Mouse (Mus musculus): ENCODE measurements around the gene Arap2.
"Not testable (repeated sequence)": the region's sequence is repeated elsewhere in the genome, so short reads cannot be mapped to it uniquely, and the experiment has no call there.

Arap2 gene

GRCm38 (mm10) chr5:62739451-62740415, 26.2 kb downstream of the Arap2 start:
- no peak for DNase-seq

DNA sequence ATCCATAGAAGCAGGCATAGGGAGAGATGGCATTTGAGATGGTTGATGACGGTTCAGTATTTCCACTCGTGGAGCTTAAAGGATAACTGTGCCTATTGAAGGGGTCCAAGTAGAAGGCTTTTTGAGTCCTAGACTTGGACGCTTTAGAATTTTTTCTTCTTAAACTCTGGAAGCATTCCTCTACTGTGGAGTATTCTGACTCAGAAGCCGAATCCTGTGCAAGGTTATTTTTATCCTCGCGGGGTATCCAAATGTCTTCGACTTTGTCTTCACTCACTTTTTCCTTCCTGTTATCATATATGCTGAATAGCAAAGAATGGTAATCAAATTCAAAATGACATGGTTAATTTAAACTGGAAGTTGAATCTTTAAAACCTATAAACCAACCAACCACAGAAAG, 35.4 kb downstream of the Arap2 start:
- not testable (repeated sequence) for DNase-seq

DNA sequence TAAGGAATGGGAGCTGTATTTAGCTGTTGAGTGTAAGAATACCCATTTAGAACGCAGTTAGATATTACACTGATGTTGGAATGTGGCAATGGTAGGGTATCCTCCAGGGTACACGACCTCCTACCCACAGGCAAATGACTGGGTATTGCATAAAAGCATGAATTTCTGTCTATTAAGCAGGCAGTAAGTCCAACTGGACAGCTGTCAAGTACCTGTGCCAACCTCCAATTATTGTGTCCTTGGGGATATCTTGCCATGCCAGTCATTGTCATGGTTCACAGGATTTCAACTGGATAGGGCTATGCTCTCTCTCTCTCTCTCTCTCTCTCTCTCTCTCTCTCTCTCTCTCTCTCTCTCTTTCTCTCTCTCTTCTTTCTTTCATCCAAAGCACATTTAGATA, 40.4 kb downstream of the Arap2 start:
- DNase-seq, result no peak

GRCm38 (mm10) chr5:62723261-62724105, 42.5 kb downstream of the Arap2 start:
- no peak for DNase-seq

GRCm38 (mm10) chr5:62716468-62716867, 49.5 kb downstream of the Arap2 start:
- no peak for DNase-seq

GRCm38 (mm10) chr5:62715977-62716376, 50.0 kb downstream of the Arap2 start:
- DNase-seq, result no peak

DNA sequence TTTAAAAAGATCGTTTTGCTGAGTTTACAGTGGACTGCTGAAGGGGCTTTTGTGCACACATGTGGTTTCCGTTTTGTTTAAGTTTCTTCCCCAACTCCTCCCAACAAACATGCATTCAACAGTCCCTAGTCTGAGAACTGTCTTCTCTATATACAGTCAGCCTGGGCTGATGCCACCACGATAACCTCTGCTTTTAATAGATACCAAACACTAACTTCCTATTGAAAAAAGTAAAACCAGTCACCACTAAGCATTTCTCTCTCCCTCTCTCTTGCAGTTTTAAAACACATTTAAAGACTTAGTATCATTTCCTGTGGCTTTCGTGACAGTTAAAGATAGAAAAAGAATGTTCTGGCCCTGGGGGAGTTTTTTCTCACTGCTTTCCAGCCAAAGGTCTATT, 50.5 kb downstream of the Arap2 start:
- DNase-seq, result no peak

GRCm38 (mm10) chr5:62710955-62711354, 55.0 kb downstream of the Arap2 start:
- no peak for DNase-seq

- DNase-seq, result peak; percentile 76
Measured at GRCm38 (mm10) chr5:62706900-62707299, 59.1 kb downstream of the Arap2 start.

GRCm38 (mm10) chr5:62689965-62690364, 76.0 kb downstream of the Arap2 start:
- no peak for DNase-seq

GRCm38 (mm10) chr5:62683751-62684150, 82.2 kb downstream of the Arap2 start:
- no peak for DNase-seq

- no peak for DNase-seq
Measured at GRCm38 (mm10) chr5:62683207-62683606, 82.8 kb downstream of the Arap2 start.

DNA sequence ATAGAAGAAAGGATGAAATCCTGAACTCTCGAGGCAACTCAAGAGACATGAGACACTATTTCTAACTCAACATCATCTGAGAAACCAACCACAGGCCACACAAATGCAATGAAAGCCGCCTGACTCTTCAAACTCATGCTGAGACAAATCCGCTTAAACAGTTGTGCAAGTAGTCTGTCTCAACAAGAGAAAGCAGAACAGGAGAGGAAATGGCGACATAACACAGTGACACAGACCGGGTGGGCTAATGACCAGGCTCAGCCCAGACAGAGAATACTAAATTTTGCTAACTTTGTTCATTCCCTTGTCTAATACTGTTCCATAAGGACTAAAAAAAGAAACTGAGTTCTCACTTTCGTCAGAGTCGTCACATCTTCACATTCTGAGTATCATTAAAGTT, 88.6 kb downstream of the Arap2 start:
- DNase-seq, result peak; percentile 48

- no peak for DNase-seq
Measured at GRCm38 (mm10) chr5:62672736-62673436, 93.1 kb downstream of the Arap2 start.

DNA sequence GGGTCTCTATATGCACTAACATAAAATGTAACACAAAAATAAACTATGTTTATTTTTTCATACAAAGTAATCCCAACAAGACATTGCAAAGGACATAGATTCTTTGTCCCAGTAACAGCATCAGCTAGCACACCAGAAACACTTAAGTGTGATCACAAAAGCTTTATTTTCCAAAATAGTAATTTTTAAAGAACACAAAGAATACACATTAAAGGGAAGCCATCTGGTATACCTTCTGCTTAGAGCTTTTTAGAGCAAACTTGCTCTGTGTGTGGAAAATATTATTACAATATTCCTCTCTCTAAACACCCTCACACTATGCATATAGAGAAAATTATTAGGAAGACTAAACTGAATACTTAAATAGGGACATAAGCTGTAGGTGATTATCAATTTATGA, 100.6 kb downstream of the Arap2 start:
- no peak for DNase-seq

GRCm38 (mm10) chr5:62664847-62665246, 101.1 kb downstream of the Arap2 start:
- DNase-seq, result no peak

GRCm38 (mm10) chr5:62663206-62663605, 102.8 kb downstream of the Arap2 start:
- peak; percentile 34 for DNase-seq

DNA sequence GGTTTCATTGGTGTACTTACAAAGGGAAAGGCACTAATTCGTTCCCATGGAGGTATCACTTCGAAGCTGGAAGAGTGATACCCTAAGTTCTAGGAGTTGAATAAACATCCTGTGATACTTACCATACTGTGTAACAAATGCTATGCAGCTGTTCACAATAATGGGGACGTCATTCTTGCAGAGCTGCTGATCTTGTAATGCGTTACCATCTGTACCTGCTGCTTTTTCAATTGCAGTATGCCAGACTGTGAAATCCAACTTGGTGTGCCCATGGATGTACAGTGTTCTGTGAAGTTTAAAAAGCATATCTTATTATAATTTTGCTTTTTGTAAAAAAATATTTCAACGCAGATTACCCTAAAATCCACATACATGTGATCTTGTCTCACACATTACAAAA, 112.0 kb downstream of the Arap2 start:
- no peak for DNase-seq

- no peak for DNase-seq
Measured at GRCm38 (mm10) chr5:62642330-62642729, 123.6 kb downstream of the Arap2 start.

DNA sequence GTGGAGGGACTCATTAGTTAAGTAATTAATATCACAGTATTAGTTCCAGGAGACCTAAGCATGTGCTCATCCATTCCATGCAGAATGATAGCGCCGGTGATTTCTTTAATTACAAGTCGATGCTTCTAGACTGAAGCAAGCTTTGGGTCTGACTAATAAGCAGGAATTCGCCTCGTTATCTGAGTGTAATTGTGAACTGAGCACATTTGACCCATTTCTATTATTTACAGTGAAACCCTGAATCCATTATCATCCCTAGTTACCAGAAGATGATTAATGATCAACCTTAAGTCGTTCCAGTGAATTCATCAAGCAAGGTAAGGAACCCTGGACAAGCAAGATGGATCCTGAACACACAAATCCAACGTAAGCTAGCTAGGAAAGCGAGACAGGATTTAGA, 125.5 kb downstream of the Arap2 start:
- no peak for DNase-seq

- no peak for DNase-seq
Measured at GRCm38 (mm10) chr5:62636341-62636740, 129.6 kb downstream of the Arap2 start.

- DNase-seq, result no peak
Measured at GRCm38 (mm10) chr5:62628901-62629300, 137.1 kb downstream of the Arap2 start.

DNA sequence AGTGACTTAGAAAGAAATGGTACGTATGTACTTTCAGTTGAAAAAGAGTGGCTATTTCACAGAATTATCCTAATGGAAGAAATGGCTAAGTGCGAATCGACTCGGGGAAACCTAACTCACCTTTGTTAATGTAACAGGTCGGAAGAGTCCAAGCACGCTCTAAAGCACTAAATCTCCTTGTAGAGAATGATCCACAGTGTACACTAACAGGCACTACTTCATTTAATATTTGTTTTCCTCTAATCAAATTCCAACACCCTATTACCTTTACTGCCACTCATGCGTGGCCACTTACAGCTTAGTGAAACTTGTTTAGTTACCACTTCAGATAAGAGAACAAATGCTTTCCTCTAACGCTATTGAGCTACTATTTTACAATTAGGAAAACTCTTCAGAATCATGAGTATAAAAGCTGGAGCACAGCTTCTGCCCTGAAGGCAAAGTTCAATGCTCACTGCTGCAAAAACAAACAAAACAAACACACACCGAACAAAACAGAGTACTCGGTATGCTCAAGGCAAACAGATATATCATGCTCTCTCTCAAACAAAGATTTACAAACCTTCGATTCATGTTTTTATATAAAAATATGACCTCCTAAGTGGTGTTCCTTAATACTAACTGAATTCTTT, 143.0 kb downstream of the Arap2 start:
- DNase-seq, result no peak
